Mouse (Mus musculus): Measurements from ENCODE around the gene Gm20824.
"Not testable (repeated sequence)": the region's sequence is repeated elsewhere in the genome, so short reads cannot be mapped to it uniquely, and the experiment has no call there.

Gene Gm20824

DNA sequence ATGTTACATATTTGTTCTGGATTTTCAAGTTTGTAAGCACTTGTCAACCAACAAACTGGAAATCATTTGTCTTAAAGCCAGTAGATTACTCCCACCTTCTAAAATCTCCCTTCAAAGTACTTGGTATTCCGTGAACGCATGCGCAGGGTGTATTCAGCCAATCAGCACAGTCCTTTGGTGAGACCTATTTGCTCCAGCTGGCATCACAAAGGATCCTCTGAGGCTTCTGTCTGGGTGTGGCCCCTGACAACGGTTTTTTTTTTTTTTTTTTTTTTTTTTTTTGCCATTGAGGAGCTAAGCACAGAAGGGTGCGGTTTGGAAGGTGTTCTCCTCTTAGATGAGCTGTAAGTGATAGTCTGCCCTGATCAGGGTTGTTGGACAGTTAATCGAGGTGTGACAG is at the start of gene Gm20824:
Gene Gm20824, plus strand, starts transcription at position 301 of the 400 bp plus-strand sequence.
- DNase-seq (ENCODE audit: low read depth, low spot score): not testable (repeated sequence)
